In genomic region chr11:35454191-35454725, GRCm38 (mm10) we compare ENCODE assay signal across 9 mouse cellular contexts.
DNase-seq lines count a peak whose midpoint lies in the region; ATAC-seq lines count a peak whose summit lies in the region.
"Had no signal": no experiment of that assay in that cellular context is flagged by ENCODE, and none has a peak within 500 bp of the region (broad histone marks: within the 10 kb centered on the region; RNA-seq: fewer than 3 reads in every experiment).

No protein-coding gene starts in this region.

- no peak overlapping the region for H3K27ac ChIP-seq in embryonic facial prominence, embryonic 14.5 days (replicated peaks; ENCODE audit: low read depth, low read length)
- peak overlapping the region; percentile 53 for H3K27ac ChIP-seq in hindbrain, embryonic 13.5 days
- H3K27ac ChIP-seq in midbrain, embryonic 15.5 days = no peak overlapping the region

- no peak overlapping the region for H3K4me3 ChIP-seq in embryonic facial prominence, embryonic 14.5 days (ENCODE audit: low read depth, low read length)
- H3K4me3 ChIP-seq in hindbrain, embryonic 13.5 days = no peak overlapping the region
- H3K4me3 ChIP-seq in midbrain, embryonic 15.5 days = no peak overlapping the region

- intact Hi-C loops in gastrocnemius, postnatal 14 days (cut with DNase I; ENCODE audit: low total_unique reads) = loop anchor here (10.0 kb wide), 1 partner anchor 211 kb away; no protein-coding TSS in a partner anchor

- H3K9ac ChIP-seq in embryonic facial prominence, embryonic 14.5 days (ENCODE audit: low read depth, low read length) = no peak overlapping the region
- no peak overlapping the region for H3K9ac ChIP-seq in hindbrain, embryonic 13.5 days
- no peak overlapping the region for H3K9ac ChIP-seq in midbrain, embryonic 15.5 days

- ATAC-seq in embryonic facial prominence, embryonic 14.5 days (ENCODE audit: low read depth) = peak; percentile 53; the same call in 1 of the 2 replicates
- ATAC-seq in hindbrain, embryonic 13.5 days (ENCODE audit: low FRiP score) = peak; percentile 63; the same call in 1 of the 2 replicates
- peak; percentile 66 for ATAC-seq in midbrain, embryonic 15.5 days (replicated peaks)

- DNase-seq in lung, postnatal 10 days = peak; percentile 9
- no peak for DNase-seq in lung, adult 18-20 months
- peak; percentile 31 for DNase-seq in embryonic facial prominence, embryonic 14.5 days (ENCODE audit: low spot score)
- no peak for DNase-seq in kidney, adult 8-10 months
- DNase-seq in gastrocnemius, postnatal 14 days = no peak
- DNase-seq in urinary bladder, adult 2 months (ENCODE audit: low spot score) = no peak
- DNase-seq: cerebellum, postnatal 25 days had no signal

- 20% methylated on average over 10 of the region's 10 CpGs for WGBS in embryonic facial prominence, embryonic 14.5 days
- WGBS in hindbrain, embryonic 13.5 days = 4% methylated on average over 10 of the region's 10 CpGs
- 8% methylated on average over 10 of the region's 10 CpGs for WGBS in midbrain, embryonic 15.5 days

- H3K4me1 ChIP-seq in embryonic facial prominence, embryonic 14.5 days (ENCODE audit: control insufficient read depth, insufficient read depth, low read length) = peaks cover 5% of the 10 kb centered on the region; the same call in 1 of the 2 replicates
- peaks cover 35% of the 10 kb centered on the region for H3K4me1 ChIP-seq in hindbrain, embryonic 13.5 days (replicated peaks)
- peaks cover 24% of the 10 kb centered on the region for H3K4me1 ChIP-seq in midbrain, embryonic 15.5 days

- no peak overlapping the region for H3K4me2 ChIP-seq in embryonic facial prominence, embryonic 14.5 days (ENCODE audit: low read depth, low read length)
- H3K4me2 ChIP-seq in hindbrain, embryonic 13.5 days = 0 out of 2 replicates have a peak overlapping the region, but pooled peaks have one; percentile 0
- peak overlapping the region; percentile 12; the same call in 1 of the 2 replicates for H3K4me2 ChIP-seq in midbrain, embryonic 15.5 days

- H3K27me3 ChIP-seq in embryonic facial prominence, embryonic 14.5 days (replicated peaks; ENCODE audit: control insufficient read depth, insufficient read depth, low read length) = no peaks in the 10 kb centered on the region
- H3K27me3 ChIP-seq in hindbrain, embryonic 13.5 days = peaks cover 26% of the 10 kb centered on the region
- peaks cover 64% of the 10 kb centered on the region for H3K27me3 ChIP-seq in midbrain, embryonic 15.5 days (replicated peaks)

- no peaks in the 10 kb centered on the region for H3K9me3 ChIP-seq in embryonic facial prominence, embryonic 14.5 days (ENCODE audit: control insufficient read depth, low read length)
- no peaks in the 10 kb centered on the region for H3K9me3 ChIP-seq in hindbrain, embryonic 13.5 days
- H3K9me3 ChIP-seq in midbrain, embryonic 15.5 days = no peaks in the 10 kb centered on the region

- no peaks in the 10 kb centered on the region for H3K36me3 ChIP-seq in embryonic facial prominence, embryonic 14.5 days (ENCODE audit: control insufficient read depth, insufficient read depth, low read length)
- H3K36me3 ChIP-seq in hindbrain, embryonic 13.5 days = no peaks in the 10 kb centered on the region
- no peaks in the 10 kb centered on the region for H3K36me3 ChIP-seq in midbrain, embryonic 15.5 days (replicated peaks)

Comparison
In these comparisons a context has a peak if more than half of its experiments do, and no peak if none do; other contexts are left out.
1. DNase-seq: peak in lung, postnatal 10 days (single experiment) and embryonic facial prominence, embryonic 14.5 days (single experiment); none in lung, adult 18-20 months (0 of 2), kidney, adult 8-10 months (0 of 2), gastrocnemius, postnatal 14 days (single experiment) and urinary bladder, adult 2 months (single experiment).
2. Peak in every context shown above with its lines, with median percentiles within 50 percentile points of each other: ATAC-seq.